Mouse (Mus musculus) midbrain, embryonic 16.5 days (tissue): Measurements from ENCODE around the gene Eomes. TPM values are rescaled to one million over a fixed set of nuclear protein-coding genes. Genes with fewer than 3 reads are reported as not detected.

Source experiments
- ATAC-seq: fragments of 200-750 bp; cut with Nextera tagmentation; 2 replicates; pipeline ENCODE4 v1.8.0; 2017; ENCODE audit warnings: moderate TSS enrichment
- H3K27ac ChIP-seq: fragments of 300-500 bp; sonication (generic); 2 replicates; pipeline ENCODE4 v1.5.1; 2014; ENCODE audit warnings: mild to moderate bottlenecking, low read length, mixed read lengths
- H3K27me3 ChIP-seq: fragments of 300-500 bp; sonication (generic); 2 replicates; pipeline ENCODE4 v1.6.1; 2014; ENCODE audit warnings: low read depth, low read length, mixed read lengths; ENCODE audit not compliant: control insufficient read depth, insufficient read depth
- H3K36me3 ChIP-seq: fragments of 300-500 bp; sonication (generic); 2 replicates; pipeline ENCODE4 v1.6.1; 2014; ENCODE audit warnings: mild to moderate bottlenecking, low read length, moderate library complexity, mixed read lengths; ENCODE audit not compliant: control insufficient read depth, insufficient read depth
- H3K4me1 ChIP-seq: fragments of 300-500 bp; sonication (generic); 2 replicates; pipeline ENCODE4 v1.6.1; 2014; ENCODE audit warnings: mild to moderate bottlenecking, low read length, mixed read lengths; ENCODE audit not compliant: control insufficient read depth, insufficient read depth
- H3K4me2 ChIP-seq: fragments of 300-500 bp; sonication (generic); 2 replicates; pipeline ENCODE4 v1.6.1; 2014; ENCODE audit warnings: mild to moderate bottlenecking, low read length, mixed read lengths
- H3K4me3 ChIP-seq: fragments of 300-500 bp; sonication (generic); 2 replicates; pipeline ENCODE4 v1.5.1; 2014; ENCODE audit warnings: low read depth, mild to moderate bottlenecking, low read length, moderate library complexity, mixed read lengths
- H3K9ac ChIP-seq: fragments of 300-500 bp; sonication (generic); 2 replicates; pipeline ENCODE4 v1.6.1; 2014; ENCODE audit warnings: low read depth, low read length, mixed read lengths
- H3K9me3 ChIP-seq: fragments of 300-500 bp; sonication (generic); replicated peaks from 2 replicates; pipeline ENCODE4 v1.6.1; 2014; ENCODE audit warnings: mild to moderate bottlenecking, low read length, mixed read lengths; ENCODE audit not compliant: control insufficient read depth, poor library complexity, severe bottlenecking
- WGBS: fragments of 180-500 bp; shearing (Covaris S2); extraction: QIAGEN DNeasy Blood & Tissue Kit; methylation state at CpG from one replicate; pipeline ENCODE4 v1.1.7; 2014; 5-methylcytosine and 5-hydroxymethylcytosine counted together
- polyA plus RNA-seq: library from polyadenylated mRNA; unstranded; fragments of >200 nt; fragmentation: Nextera tagmentation; extraction: Ambion mirVana; gene quantifications from 2 replicates; pipeline ENCODE4 v1.2.1, GENCODE M21; 2015

The Eomes gene
- polyA plus RNA-seq, 1 experiment from 2014 or later = 2.0 TPM

DNA sequence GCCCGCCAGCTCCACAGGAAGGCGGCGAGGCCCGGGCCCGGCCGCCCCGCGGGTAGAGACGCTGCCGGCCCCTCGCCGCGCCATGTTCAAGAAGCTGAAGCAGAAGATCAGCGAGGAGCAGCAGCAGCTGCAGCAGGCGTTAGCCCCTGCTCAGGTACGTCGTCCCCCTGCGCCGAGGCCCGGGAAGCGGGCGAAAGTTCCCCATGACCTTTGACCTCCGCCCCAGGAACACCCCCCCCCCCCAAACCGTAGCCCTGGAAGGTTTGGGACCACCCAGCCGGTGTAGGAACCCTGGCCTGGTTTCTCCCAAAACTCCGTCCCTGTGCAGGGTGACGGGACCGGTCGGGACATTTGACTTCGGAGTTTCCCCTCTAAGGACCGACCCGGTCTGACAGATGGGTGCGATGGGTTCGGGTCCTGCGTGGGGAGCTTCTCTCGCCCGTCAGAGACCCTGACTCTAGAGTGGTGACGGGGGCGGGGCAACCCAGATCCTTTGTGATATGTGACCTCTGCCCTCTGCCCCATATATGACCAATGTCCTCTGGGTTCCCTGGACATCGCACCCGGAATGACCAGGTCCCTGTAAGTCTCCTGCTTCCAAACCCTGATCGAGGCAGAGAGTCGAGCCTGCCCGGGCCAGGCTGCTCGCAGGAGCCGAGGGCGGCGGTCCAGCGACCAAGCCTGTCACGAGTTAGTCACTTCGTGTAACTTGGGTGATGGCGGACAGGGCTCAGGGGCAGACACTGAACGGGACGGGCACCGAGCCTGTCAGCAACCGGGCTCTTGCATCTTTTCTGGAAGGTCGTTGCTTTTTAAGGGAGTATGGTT is 28.6 kb downstream of the Eomes start:
- Histone ChIP-seq H3K4me1 (peaks cover 28% of the 10 kb centered on the region), H3K27ac (peak overlapping the region; percentile 82), H3K9me3 (no peaks in the 10 kb centered on the region), H3K27me3 (no peaks in the 10 kb centered on the region), H3K4me3 (peak overlapping the region; percentile 93), H3K9ac (peak overlapping the region; percentile 90), H3K36me3 (no peaks in the 10 kb centered on the region), H3K4me2 (peak overlapping the region; percentile 99)
- peak; percentile 62 for ATAC-seq
- WGBS = under 1% methylated on average over 56 of the region's 57 CpGs

- no peak overlapping the region for H3K27ac ChIP-seq
- H3K4me2 ChIP-seq = peak overlapping the region; percentile 99
- no peaks in the 10 kb centered on the region for H3K36me3 ChIP-seq
- no peak for ATAC-seq
- WGBS = 71% methylated on average over 6 of the region's 6 CpGs
- H3K9ac ChIP-seq = 0 out of 2 replicates have a peak overlapping the region, but pooled peaks have one; percentile 18
- no peaks in the 10 kb centered on the region for H3K9me3 ChIP-seq
- H3K27me3 ChIP-seq = no peaks in the 10 kb centered on the region
- peaks cover 28% of the 10 kb centered on the region for H3K4me1 ChIP-seq
- H3K4me3 ChIP-seq = peak overlapping the region; percentile 93; the same call in 1 of the 2 replicates
These were observed 29.5 kb downstream of the Eomes start for GRCm38 (mm10) chr9:118507552-118507951.

- WGBS = 85% methylated on average over 7 of the region's 7 CpGs
- H3K27ac ChIP-seq = no peak overlapping the region
- no peaks in the 10 kb centered on the region for H3K9me3 ChIP-seq
- peaks cover 28% of the 10 kb centered on the region for H3K4me1 ChIP-seq
- H3K4me3 ChIP-seq = no peak overlapping the region
- no peak for ATAC-seq
- no peak overlapping the region for H3K9ac ChIP-seq
- no peaks in the 10 kb centered on the region for H3K27me3 ChIP-seq
- no peaks in the 10 kb centered on the region for H3K36me3 ChIP-seq
- H3K4me2 ChIP-seq = peak overlapping the region; percentile 16; the same call in 1 of the 2 replicates
These were observed 30.6 kb downstream of the Eomes start for GRCm38 (mm10) chr9:118508601-118509000.

- WGBS = 85% methylated on average over 15 of the region's 15 CpGs
- Histone ChIP-seq H3K4me3 (no peak overlapping the region), H3K27ac (no peak overlapping the region), H3K27me3 (no peaks in the 10 kb centered on the region), H3K9ac (no peak overlapping the region), H3K4me2 (no peak overlapping the region), H3K4me1 (peaks cover 24% of the 10 kb centered on the region), H3K36me3 (peaks cover 7% of the 10 kb centered on the region), H3K9me3 (no peaks in the 10 kb centered on the region)
- no peak for ATAC-seq
These were observed 33.1 kb downstream of the Eomes start for GRCm38 (mm10) chr9:118510941-118511690.

DNA sequence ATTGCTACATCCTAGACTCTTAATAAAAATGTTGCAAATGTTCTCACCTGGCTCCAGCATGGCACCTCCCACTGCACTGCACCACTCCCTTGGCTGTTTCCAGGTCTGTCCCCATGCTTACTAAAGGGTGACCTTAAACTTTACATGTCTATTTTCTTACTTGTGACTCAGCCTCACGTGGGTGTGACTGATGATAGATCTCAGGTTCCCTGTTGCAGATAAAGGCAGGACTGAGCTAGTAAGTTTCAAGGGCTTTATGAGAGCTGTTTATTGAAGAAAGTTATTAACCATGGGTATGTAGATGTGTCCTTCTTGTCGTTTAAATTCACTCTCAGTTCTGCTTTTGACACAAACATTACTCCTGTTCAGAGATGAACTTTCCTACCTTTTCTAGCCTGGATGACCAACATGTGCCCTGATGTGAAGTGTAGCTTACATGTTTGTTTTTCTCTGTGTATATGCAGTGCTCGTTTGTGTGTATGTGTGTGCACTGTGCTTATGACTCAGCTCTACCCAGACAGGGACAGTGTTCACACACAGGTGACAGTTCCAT is 34.7 kb downstream of the Eomes start:
- Histone ChIP-seq H3K4me1 (peaks cover 15% of the 10 kb centered on the region), H3K9me3 (no peaks in the 10 kb centered on the region), H3K9ac (no peak overlapping the region), H3K27me3 (no peaks in the 10 kb centered on the region), H3K4me2 (no peak overlapping the region), H3K4me3 (no peak overlapping the region), H3K36me3 (peaks cover 9% of the 10 kb centered on the region), H3K27ac (no peak overlapping the region)
- WGBS = 96% methylated on average over 3 of the region's 3 CpGs
- ATAC-seq = no peak

DNA sequence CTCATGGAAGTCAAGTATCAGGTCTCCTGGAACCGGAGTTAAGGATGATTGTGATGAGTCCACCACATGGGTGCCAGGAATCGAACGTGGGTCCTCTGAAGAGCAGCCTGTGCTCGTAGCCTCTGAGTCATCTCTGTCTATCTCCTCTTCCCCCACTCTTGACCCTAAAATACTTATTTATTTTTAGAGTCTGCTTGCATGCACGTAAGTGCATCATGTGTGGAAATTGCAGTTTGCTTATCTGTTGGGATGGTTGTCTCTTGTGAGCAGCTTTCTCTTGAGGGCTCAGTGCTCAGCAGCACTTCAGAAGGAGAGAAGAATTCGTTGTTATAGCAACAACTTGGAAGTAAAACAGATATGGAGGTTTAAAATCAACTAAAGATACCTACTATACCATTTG is 37.5 kb downstream of the Eomes start:
- H3K27ac ChIP-seq = no peak overlapping the region
- no peak overlapping the region for H3K9ac ChIP-seq
- no peak for ATAC-seq
- no peak overlapping the region for H3K4me2 ChIP-seq
- H3K27me3 ChIP-seq = no peaks in the 10 kb centered on the region
- WGBS = 97% methylated on average over 6 of the region's 6 CpGs
- H3K36me3 ChIP-seq = peaks cover 9% of the 10 kb centered on the region
- H3K4me1 ChIP-seq = peaks cover 3% of the 10 kb centered on the region; the same call in 1 of the 2 replicates
- no peak overlapping the region for H3K4me3 ChIP-seq
- no peaks in the 10 kb centered on the region for H3K9me3 ChIP-seq

- 97% methylated on average over 3 of the region's 3 CpGs for WGBS
- H3K9ac ChIP-seq = no peak overlapping the region
These were observed 38.1 kb downstream of the Eomes start for GRCm38 (mm10) chr9:118516162-118516561.

DNA sequence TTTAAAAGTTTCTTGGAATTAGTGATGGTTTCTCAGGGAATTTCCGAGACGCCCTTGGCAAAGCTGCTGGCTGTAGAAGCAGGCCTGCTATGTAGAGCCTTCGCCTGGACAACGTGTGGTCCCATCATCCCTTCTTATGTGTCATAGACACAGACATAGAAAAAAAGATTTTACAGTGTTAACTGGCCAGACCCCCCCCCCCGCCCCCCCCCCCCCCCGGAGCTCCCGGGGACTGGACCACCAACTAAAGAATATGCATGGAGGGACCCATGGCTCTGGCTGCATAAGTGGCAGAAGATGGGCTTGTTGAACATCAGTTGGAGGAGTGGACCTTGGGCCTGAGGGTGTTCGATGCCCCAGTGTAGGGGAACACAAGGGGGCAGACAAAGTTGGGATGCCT is 39.6 kb downstream of the Eomes start:
- Histone ChIP-seq H3K4me3 (no peak overlapping the region), H3K9me3 (no peaks in the 10 kb centered on the region), H3K4me2 (no peak overlapping the region), H3K27ac (no peak overlapping the region), H3K36me3 (peaks cover 9% of the 10 kb centered on the region), H3K4me1 (peaks cover 3% of the 10 kb centered on the region; the same call in 1 of the 2 replicates), H3K9ac (no peak overlapping the region), H3K27me3 (no peaks in the 10 kb centered on the region)
- no peak for ATAC-seq
- 76% methylated on average over 6 of the region's 8 CpGs for WGBS

More at GRCm38 (mm10) chr9:118516162-118516561, 38.1 kb downstream of the Eomes start:
- Histone ChIP-seq H3K4me3 (no peak overlapping the region), H3K36me3 (peaks cover 9% of the 10 kb centered on the region), H3K4me1 (peaks cover 3% of the 10 kb centered on the region; the same call in 1 of the 2 replicates), H3K27ac (no peak overlapping the region), H3K27me3 (no peaks in the 10 kb centered on the region), H3K9me3 (no peaks in the 10 kb centered on the region), H3K4me2 (no peak overlapping the region)
- ATAC-seq = no peak
